Mouse (Mus musculus): ENCODE measurements around the gene Gm49721. TPM values are rescaled to one million over a fixed set of nuclear protein-coding genes. Genes with fewer than 3 reads are reported as not detected.
"Not testable (repeated sequence)": the region's sequence is repeated elsewhere in the genome, so short reads cannot be mapped to it uniquely, and the experiment has no call there.

Gene Gm49721
- total and polyA plus RNA-seq, 3 experiments = not detected

- H3K36me3 ChIP-seq (replicated peaks in 1 of 2; ENCODE audit: control insufficient read depth in 1 of 2, insufficient read depth in 1 of 2, low read length in 1 of 2); H3K27ac ChIP-seq (ENCODE audit: insufficient read depth, low read depth); H3K79me2 ChIP-seq (replicated peaks; ENCODE audit: control insufficient read depth, extremely low read depth, insufficient read depth, poor library complexity, severe bottlenecking); H3K4me1 ChIP-seq (ENCODE audit: control insufficient read depth in 1 of 2, insufficient read depth in 2 of 2); H3K9me3 ChIP-seq (replicated peaks; ENCODE audit: low read length); in situ Hi-C loops (cut with MboI; ENCODE audit: low pct_ligation_motif_present, low pct_unique_long_range_greater_than_20kb, low sequenced_read_pairs); dilution Hi-C loops (cut with MboI; ENCODE audit: extremely low pct_ligation_motif_present, extremely low pct_unique_long_range_greater_than_20kb, low sequenced_read_pairs); H3K9ac ChIP-seq (ENCODE audit: insufficient read depth, low read depth); H3K27me3 ChIP-seq (replicated peaks); H3K4me2 ChIP-seq (ENCODE audit: insufficient read depth, low read depth, poor library complexity, severe bottlenecking); DNase-seq (ENCODE audit: extremely low read depth); H3K4me3 ChIP-seq (replicated peaks in 1 of 3; ENCODE audit: low read depth in 2 of 3, low read length in 2 of 3, poor library complexity in 1 of 3): not testable (repeated sequence)
Measured at GRCm38 (mm10) chr17:7014190-7014589, 35.5 kb downstream of the Gm49721 start.

DNA sequence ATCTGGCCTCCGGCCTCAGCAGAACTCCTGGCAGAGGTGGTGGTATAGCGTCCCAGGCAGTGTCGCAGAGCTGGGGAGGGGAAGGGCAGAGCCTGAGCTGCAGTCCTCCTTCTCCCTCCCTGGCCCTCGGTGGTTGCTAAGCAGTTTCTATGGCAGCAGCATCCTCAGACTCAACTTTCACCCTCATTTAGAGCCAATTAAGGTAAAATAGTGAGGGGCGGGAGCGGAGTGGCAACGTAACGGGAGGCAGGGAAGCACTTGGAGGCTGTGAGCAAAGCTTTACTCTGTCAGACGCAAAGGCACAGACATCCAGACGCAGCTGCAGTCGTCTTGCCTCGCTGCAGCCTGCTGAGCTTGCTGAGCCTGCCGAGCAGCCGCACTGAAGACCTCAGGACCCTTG is 46.6 kb downstream of the Gm49721 start, which contains the start of gene Gm1604a:
Gene Gm1604a, plus strand, starts transcription at position 312 of the 400 bp plus-strand sequence.
- H3K4me2 ChIP-seq (ENCODE audit: insufficient read depth, low read depth, poor library complexity, severe bottlenecking); H3K9me3 ChIP-seq (replicated peaks; ENCODE audit: low read length); H3K4me1 ChIP-seq (ENCODE audit: control insufficient read depth in 1 of 2, insufficient read depth in 2 of 2); H3K79me2 ChIP-seq (replicated peaks; ENCODE audit: control insufficient read depth, extremely low read depth, insufficient read depth, poor library complexity, severe bottlenecking); H3K4me3 ChIP-seq (replicated peaks in 1 of 3; ENCODE audit: low read depth in 2 of 3, low read length in 2 of 3, poor library complexity in 1 of 3); H3K27me3 ChIP-seq (replicated peaks); H3K27ac ChIP-seq (ENCODE audit: insufficient read depth, low read depth); H3K9ac ChIP-seq (ENCODE audit: insufficient read depth, low read depth); DNase-seq (ENCODE audit: extremely low read depth); in situ Hi-C loops (cut with MboI; ENCODE audit: low pct_ligation_motif_present, low pct_unique_long_range_greater_than_20kb, low sequenced_read_pairs); H3K36me3 ChIP-seq (replicated peaks in 1 of 2; ENCODE audit: control insufficient read depth in 1 of 2, insufficient read depth in 1 of 2, low read length in 1 of 2); dilution Hi-C loops (cut with MboI; ENCODE audit: extremely low pct_ligation_motif_present, extremely low pct_unique_long_range_greater_than_20kb, low sequenced_read_pairs): not testable (repeated sequence)

DNA sequence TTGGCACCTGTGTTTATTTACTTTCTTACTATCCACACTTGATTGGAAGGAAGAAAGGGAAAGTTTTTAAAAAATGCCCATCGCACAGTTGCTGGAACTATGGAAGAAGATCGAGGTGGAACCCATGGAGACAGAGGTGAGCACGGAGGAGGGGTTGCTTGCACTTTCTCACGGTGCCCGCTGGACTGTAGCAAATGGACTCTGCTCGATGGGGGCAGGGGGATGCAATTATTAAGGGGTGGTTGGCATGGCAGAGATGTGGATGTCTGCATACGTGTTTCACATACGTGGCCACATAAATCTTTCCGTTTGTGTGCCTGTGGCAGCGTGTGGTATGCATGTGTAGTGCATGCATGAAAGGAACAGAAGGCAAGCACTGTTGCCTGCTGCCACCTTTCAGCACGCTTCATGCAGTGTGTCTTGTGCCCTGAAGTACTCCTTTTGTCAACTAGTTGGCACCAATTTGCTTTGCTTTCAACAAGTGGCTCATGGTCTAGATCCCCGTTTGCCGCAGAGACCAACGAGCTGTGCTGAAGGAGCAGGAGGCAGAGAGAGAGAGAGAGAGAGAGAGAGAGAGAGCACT is 47.2 kb downstream of the Gm49721 start:
- H3K9me3 ChIP-seq (replicated peaks; ENCODE audit: low read length); H3K36me3 ChIP-seq (replicated peaks in 1 of 2; ENCODE audit: control insufficient read depth in 1 of 2, insufficient read depth in 1 of 2, low read length in 1 of 2); H3K4me1 ChIP-seq (ENCODE audit: control insufficient read depth in 1 of 2, insufficient read depth in 2 of 2); dilution Hi-C loops (cut with MboI; ENCODE audit: extremely low pct_ligation_motif_present, extremely low pct_unique_long_range_greater_than_20kb, low sequenced_read_pairs); H3K4me2 ChIP-seq (ENCODE audit: insufficient read depth, low read depth, poor library complexity, severe bottlenecking); DNase-seq (ENCODE audit: extremely low read depth); H3K9ac ChIP-seq (ENCODE audit: insufficient read depth, low read depth); H3K4me3 ChIP-seq (replicated peaks in 1 of 3; ENCODE audit: low read depth in 2 of 3, low read length in 2 of 3, poor library complexity in 1 of 3); H3K27me3 ChIP-seq (replicated peaks); in situ Hi-C loops (cut with MboI; ENCODE audit: low pct_ligation_motif_present, low pct_unique_long_range_greater_than_20kb, low sequenced_read_pairs); H3K79me2 ChIP-seq (replicated peaks; ENCODE audit: control insufficient read depth, extremely low read depth, insufficient read depth, poor library complexity, severe bottlenecking); H3K27ac ChIP-seq (ENCODE audit: insufficient read depth, low read depth): not testable (repeated sequence)

- in situ Hi-C loops (cut with MboI; ENCODE audit: low pct_ligation_motif_present, low pct_unique_long_range_greater_than_20kb, low sequenced_read_pairs); dilution Hi-C loops (cut with MboI; ENCODE audit: extremely low pct_ligation_motif_present, extremely low pct_unique_long_range_greater_than_20kb, low sequenced_read_pairs); H3K36me3 ChIP-seq (replicated peaks in 1 of 2; ENCODE audit: control insufficient read depth in 1 of 2, insufficient read depth in 1 of 2, low read length in 1 of 2): not testable (repeated sequence)
Measured at GRCm38 (mm10) chr17:7030204-7030603, 51.5 kb downstream of the Gm49721 start.

GRCm38 (mm10) chr17:7030622-7031174 is 52.0 kb downstream of the Gm49721 start:
- H3K9me3 ChIP-seq (replicated peaks; ENCODE audit: low read length); in situ Hi-C loops (cut with MboI; ENCODE audit: low pct_ligation_motif_present, low pct_unique_long_range_greater_than_20kb, low sequenced_read_pairs); H3K27ac ChIP-seq (ENCODE audit: insufficient read depth, low read depth); H3K4me2 ChIP-seq (ENCODE audit: insufficient read depth, low read depth, poor library complexity, severe bottlenecking); H3K79me2 ChIP-seq (replicated peaks; ENCODE audit: control insufficient read depth, extremely low read depth, insufficient read depth, poor library complexity, severe bottlenecking); H3K27me3 ChIP-seq (replicated peaks); dilution Hi-C loops (cut with MboI; ENCODE audit: extremely low pct_ligation_motif_present, extremely low pct_unique_long_range_greater_than_20kb, low sequenced_read_pairs); H3K4me3 ChIP-seq (replicated peaks in 1 of 3; ENCODE audit: low read depth in 2 of 3, low read length in 2 of 3, poor library complexity in 1 of 3); DNase-seq (ENCODE audit: extremely low read depth); H3K4me1 ChIP-seq (ENCODE audit: control insufficient read depth in 1 of 2, insufficient read depth in 2 of 2); H3K9ac ChIP-seq (ENCODE audit: insufficient read depth, low read depth); H3K36me3 ChIP-seq (replicated peaks in 1 of 2; ENCODE audit: control insufficient read depth in 1 of 2, insufficient read depth in 1 of 2, low read length in 1 of 2): not testable (repeated sequence)

More at GRCm38 (mm10) chr17:7030204-7030603, 51.5 kb downstream of the Gm49721 start:
- not testable (repeated sequence) for H3K9ac ChIP-seq (ENCODE audit: insufficient read depth, low read depth); DNase-seq (ENCODE audit: extremely low read depth); H3K4me3 ChIP-seq (replicated peaks in 1 of 3; ENCODE audit: low read depth in 2 of 3, low read length in 2 of 3, poor library complexity in 1 of 3); H3K9me3 ChIP-seq (replicated peaks; ENCODE audit: low read length); H3K4me2 ChIP-seq (ENCODE audit: insufficient read depth, low read depth, poor library complexity, severe bottlenecking); H3K79me2 ChIP-seq (replicated peaks; ENCODE audit: control insufficient read depth, extremely low read depth, insufficient read depth, poor library complexity, severe bottlenecking); H3K4me1 ChIP-seq (ENCODE audit: control insufficient read depth in 1 of 2, insufficient read depth in 2 of 2); H3K27ac ChIP-seq (ENCODE audit: insufficient read depth, low read depth); H3K27me3 ChIP-seq (replicated peaks)

- H3K79me2 ChIP-seq (replicated peaks; ENCODE audit: control insufficient read depth, extremely low read depth, insufficient read depth, poor library complexity, severe bottlenecking); H3K4me1 ChIP-seq (ENCODE audit: control insufficient read depth in 1 of 2, insufficient read depth in 2 of 2); H3K4me2 ChIP-seq (ENCODE audit: insufficient read depth, low read depth, poor library complexity, severe bottlenecking); H3K27me3 ChIP-seq (replicated peaks); DNase-seq (ENCODE audit: extremely low read depth); dilution Hi-C loops (cut with MboI; ENCODE audit: extremely low pct_ligation_motif_present, extremely low pct_unique_long_range_greater_than_20kb, low sequenced_read_pairs); H3K9ac ChIP-seq (ENCODE audit: insufficient read depth, low read depth); in situ Hi-C loops (cut with MboI; ENCODE audit: low pct_ligation_motif_present, low pct_unique_long_range_greater_than_20kb, low sequenced_read_pairs); H3K4me3 ChIP-seq (replicated peaks in 1 of 3; ENCODE audit: low read depth in 2 of 3, low read length in 2 of 3, poor library complexity in 1 of 3); H3K36me3 ChIP-seq (replicated peaks in 1 of 2; ENCODE audit: control insufficient read depth in 1 of 2, insufficient read depth in 1 of 2, low read length in 1 of 2); H3K27ac ChIP-seq (ENCODE audit: insufficient read depth, low read depth); H3K9me3 ChIP-seq (replicated peaks; ENCODE audit: low read length): not testable (repeated sequence)
Measured at GRCm38 (mm10) chr17:7033192-7034166, 54.8 kb downstream of the Gm49721 start.

Data from CH12.LX (cell line).